Mouse (Mus musculus) myocyte (in vitro differentiated cells): ENCODE results near the gene Foxr1. TPM values are rescaled to one million over a fixed set of nuclear protein-coding genes. Genes with fewer than 3 reads are reported as not detected.

ENCODE experiments used
- H3K27me3 ChIP-seq: one replicate; pipeline ENCODE4 v1.6.1; 2011; ENCODE audit not compliant: control insufficient read depth, insufficient read depth, insufficient read length
- H3K36me3 ChIP-seq: one replicate; pipeline ENCODE4 v1.6.1; 2011; ENCODE audit not compliant: control insufficient read depth, insufficient read depth
- H3K4me2 ChIP-seq: one replicate; pipeline ENCODE4 v1.6.1; 2011; ENCODE audit warnings: low read depth, control low read depth
- H3K4me3 ChIP-seq: one replicate; pipeline ENCODE4 v1.5.1; 2011; ENCODE audit warnings: mild to moderate bottlenecking, control low read depth, moderate library complexity
- H3K79me2 ChIP-seq: one replicate; pipeline ENCODE4 v1.6.1; 2011; ENCODE audit not compliant: control insufficient read depth, insufficient read depth
- H3ac ChIP-seq: one replicate; pipeline ENCODE4 v1.6.1; 2011; ENCODE audit not compliant: control insufficient read depth, insufficient read length
- CEBPB ChIP-seq: IDR thresholded peaks from 2 replicates; pipeline ENCODE4 v1.6.1; 2011; ENCODE audit warnings: mild to moderate bottlenecking, moderate library complexity; ENCODE audit not compliant: poor library complexity, insufficient read depth, severe bottlenecking
- E2F4 ChIP-seq: IDR thresholded peaks from one replicate; pipeline ENCODE4 v1.6.1; 2011; ENCODE audit warnings: mild to moderate bottlenecking, control low read depth, moderate library complexity; ENCODE audit not compliant: insufficient read depth
- MAX ChIP-seq: IDR thresholded peaks from one replicate; pipeline ENCODE4 v1.6.1; 2011; ENCODE audit warnings: low read depth, mild to moderate bottlenecking, control low read depth
- MYOD1 ChIP-seq, 3 experiments: IDR thresholded peaks; one replicate each; pipeline ENCODE4 v1.6.1; 2011; ENCODE audit warnings: control low read depth in 2 of 3, low read depth in 2 of 3, mild to moderate bottlenecking in 2 of 3, moderate library complexity in 1 of 3; ENCODE audit not compliant: insufficient read length in 2 of 3, control insufficient read depth in 1 of 3
- MYOG ChIP-seq, 3 experiments: IDR thresholded peaks; one replicate each; pipeline ENCODE4 v1.6.1; 2011; ENCODE audit warnings: control low read depth in 2 of 3, low read depth in 2 of 3, mild to moderate bottlenecking in 2 of 3; ENCODE audit not compliant: insufficient read length in 2 of 3, control insufficient read depth in 1 of 3, insufficient read depth in 1 of 3
- POLR2A ChIP-seq: IDR thresholded peaks from one replicate; pipeline ENCODE4 v1.6.1; 2011; ENCODE audit warnings: low read depth, mild to moderate bottlenecking, control low read depth, moderate library complexity; ENCODE audit not compliant: insufficient read length
- POLR2AphosphoS2 ChIP-seq: IDR thresholded peaks from one replicate; pipeline ENCODE4 v1.6.1; 2011; ENCODE audit warnings: low read depth, control low read depth; ENCODE audit not compliant: insufficient read length
- REST ChIP-seq: IDR thresholded peaks from one replicate; pipeline ENCODE4 v1.6.1; 2011; ENCODE audit warnings: mild to moderate bottlenecking, control low read depth, moderate library complexity; ENCODE audit not compliant: insufficient read depth, insufficient read length
- SRF ChIP-seq: IDR thresholded peaks from one replicate; pipeline ENCODE4 v1.6.1; 2011; ENCODE audit warnings: low read depth; ENCODE audit not compliant: control insufficient read depth, insufficient read length
- TCF12 ChIP-seq: IDR thresholded peaks from one replicate; pipeline ENCODE4 v1.6.1; 2011; ENCODE audit warnings: mild to moderate bottlenecking, control low read depth; ENCODE audit not compliant: poor library complexity, insufficient read depth, severe bottlenecking
- TCF3 ChIP-seq: IDR thresholded peaks from one replicate; pipeline ENCODE4 v1.6.1; 2011; ENCODE audit warnings: low read depth, control low read depth; ENCODE audit not compliant: insufficient read length
- USF1 ChIP-seq: IDR thresholded peaks from one replicate; pipeline ENCODE4 v1.6.1; 2011; ENCODE audit warnings: low read depth, mild to moderate bottlenecking, control low read depth, moderate library complexity
- polyA plus RNA-seq: library from polyadenylated mRNA; unstranded; fragments of >200 nt; fragmentation: generic; extraction: Trizol; gene quantifications from one replicate; pipeline ENCODE4 v1.2.1, GENCODE M21; 2012; ENCODE audit warnings: missing spikeins

The Foxr1 gene
- polyA plus RNA-seq, 1 experiment, result not detected

DNA sequence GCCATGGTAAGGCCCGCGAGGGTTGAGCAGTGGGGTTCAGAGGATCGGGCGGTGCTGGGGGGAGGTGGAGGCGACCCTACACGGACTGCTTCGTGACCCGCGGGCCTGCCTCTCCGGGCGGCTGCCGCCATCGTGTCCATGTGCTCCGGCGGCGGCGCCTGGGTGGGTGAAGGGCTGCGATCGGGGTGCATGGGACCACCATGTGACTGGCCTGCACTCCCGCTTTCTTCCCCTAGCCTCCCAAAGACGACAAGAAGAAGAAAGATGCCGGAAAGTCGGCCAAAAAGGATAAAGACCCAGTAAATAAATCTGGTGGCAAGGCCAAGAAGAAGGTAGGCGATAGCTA, 33.2 kb downstream of the Foxr1 start:
- Histone ChIP-seq H3K36me3 (peaks cover 50% of the 10 kb centered on the region), H3K27me3 (no peaks in the 10 kb centered on the region), H3K4me3 (peak overlapping the region; percentile 97), H3ac (peak overlapping the region; percentile 54), H3K4me2 (peak overlapping the region; percentile 93), H3K79me2 (peaks cover 48% of the 10 kb centered on the region)
- TF ChIP-seq SRF (no peak), CEBPB (no peak), MYOG (IDR thresholded peaks at IDR 0.05; ENCODE audit: control insufficient read depth in 1 of 3, insufficient read depth in 1 of 3, insufficient read length in 2 of 3, low read depth in 2 of 3) (no peak), POLR2A (peak; percentile 54), USF1 (no peak), MAX (no peak), MYOD1 (IDR thresholded peaks at IDR 0.05; ENCODE audit: control insufficient read depth in 1 of 3, insufficient read length in 2 of 3, low read depth in 2 of 3) (no peak), E2F4 (no peak), POLR2AphosphoS2 (peak; percentile 52), REST (no peak), TCF3 (no peak)

DNA sequence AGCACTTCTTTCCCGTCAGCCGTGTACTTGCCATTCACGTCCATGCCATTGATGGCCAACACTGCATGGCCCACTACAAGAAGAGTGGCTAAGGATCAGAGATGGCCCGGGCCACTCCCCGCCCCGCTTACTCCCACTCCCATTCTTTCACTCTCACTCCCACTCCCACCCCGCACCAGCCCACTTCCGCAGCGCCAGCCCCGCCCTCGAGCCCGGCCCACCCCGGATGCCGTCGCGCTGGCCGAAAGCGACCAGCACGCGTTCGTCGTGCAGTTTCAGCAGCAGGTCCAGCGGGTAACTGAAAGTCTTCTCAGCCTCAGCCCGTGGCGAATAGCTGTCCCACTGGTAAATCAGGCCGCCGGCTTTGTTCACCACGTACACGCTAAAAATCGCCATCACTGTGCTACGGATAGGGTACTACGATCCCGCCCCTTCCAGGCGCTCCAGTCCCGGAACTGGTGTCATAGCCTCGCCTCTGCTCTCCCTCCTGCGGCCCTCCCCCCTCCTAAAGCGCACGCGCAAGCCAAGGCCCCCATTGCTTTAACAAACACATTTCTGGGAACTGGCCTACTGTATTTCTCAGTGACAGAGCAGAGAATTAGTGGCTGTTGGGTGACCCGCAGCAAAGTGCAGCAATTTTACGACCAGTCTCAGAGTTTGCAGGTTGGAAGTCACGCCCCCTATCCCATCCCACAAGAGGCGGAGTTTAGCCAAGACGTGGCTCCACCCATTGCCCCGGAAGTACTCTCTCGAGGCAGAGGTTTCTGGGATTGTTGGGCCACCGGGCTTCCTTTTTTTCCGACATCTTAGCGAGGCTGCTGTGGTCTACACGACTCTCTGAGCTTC, 33.8 kb downstream of the Foxr1 start, which contains the start of the genes Rps25 and Trappc4:
Rps25 (plus strand) TSS at position 234 of the 846 bp plus-strand sequence.
Trappc4 (minus strand) TSS at position 695 of the 846 bp plus-strand sequence.
- peaks cover 48% of the 10 kb centered on the region for H3K79me2 ChIP-seq
- H3K4me3 ChIP-seq, result peak within 1 kb of the TSS; percentile 97
- TF ChIP-seq USF1, result no peak
- TF ChIP-seq MAX, result no peak
- TF ChIP-seq MYOD1 (IDR thresholded peaks at IDR 0.05; ENCODE audit: control insufficient read depth in 1 of 3, insufficient read length in 2 of 3, low read depth in 2 of 3), result no peak
- no peak for TF ChIP-seq TCF3
- TF ChIP-seq POLR2A, result peak; percentile 71
- TF ChIP-seq MYOG (IDR thresholded peaks at IDR 0.05; ENCODE audit: control insufficient read depth in 1 of 3, insufficient read depth in 1 of 3, insufficient read length in 2 of 3, low read depth in 2 of 3), result no peak
- peak; percentile 54 for TF ChIP-seq POLR2AphosphoS2
- TF ChIP-seq REST, result no peak
- no peak for TF ChIP-seq TCF12
- no peak for TF ChIP-seq CEBPB
- TF ChIP-seq E2F4, result no peak
- peak; percentile 11 for TF ChIP-seq SRF
- H3K27me3 ChIP-seq, result no peaks in the 10 kb centered on the region
- H3K36me3 ChIP-seq, result peaks cover 47% of the 10 kb centered on the region
- H3K4me2 ChIP-seq, result peak within 1 kb of the TSS; percentile 93
- peak within 1 kb of the TSS; percentile 54 for H3ac ChIP-seq

DNA sequence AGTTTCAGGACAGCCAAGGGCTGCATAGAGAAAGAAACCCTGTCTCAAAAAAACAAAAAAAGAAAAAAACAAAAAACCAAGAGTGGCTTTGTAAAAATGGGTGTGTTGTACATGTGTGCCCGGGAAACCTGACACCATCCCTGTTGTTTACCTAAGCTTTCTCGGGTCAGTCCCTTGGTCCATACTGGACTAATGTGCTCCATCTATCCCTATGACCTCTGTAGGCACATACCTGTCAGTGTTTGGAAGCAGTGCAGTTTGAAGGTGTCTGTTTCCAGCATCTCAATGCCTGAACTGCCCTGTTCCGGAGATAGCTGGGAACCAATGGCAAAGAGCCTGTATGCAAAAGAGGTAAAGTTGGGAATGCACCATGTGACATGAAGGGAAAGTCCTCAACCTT, 35.9 kb downstream of the Foxr1 start:
- peaks cover 36% of the 10 kb centered on the region for H3K36me3 ChIP-seq
- no peak overlapping the region for H3ac ChIP-seq
- no peaks in the 10 kb centered on the region for H3K27me3 ChIP-seq
- TF ChIP-seq USF1 (no peak), E2F4 (no peak), MYOG (IDR thresholded peaks at IDR 0.05; ENCODE audit: control insufficient read depth in 1 of 3, insufficient read depth in 1 of 3, insufficient read length in 2 of 3, low read depth in 2 of 3) (no peak), CEBPB (no peak), POLR2A (no peak), TCF12 (no peak), MYOD1 (IDR thresholded peaks at IDR 0.05; ENCODE audit: control insufficient read depth in 1 of 3, insufficient read length in 2 of 3, low read depth in 2 of 3) (no peak), TCF3 (no peak), MAX (no peak), REST (no peak)
- H3K4me3 ChIP-seq, result no peak overlapping the region
- H3K79me2 ChIP-seq, result peaks cover 46% of the 10 kb centered on the region
- H3K4me2 ChIP-seq, result no peak overlapping the region

DNA sequence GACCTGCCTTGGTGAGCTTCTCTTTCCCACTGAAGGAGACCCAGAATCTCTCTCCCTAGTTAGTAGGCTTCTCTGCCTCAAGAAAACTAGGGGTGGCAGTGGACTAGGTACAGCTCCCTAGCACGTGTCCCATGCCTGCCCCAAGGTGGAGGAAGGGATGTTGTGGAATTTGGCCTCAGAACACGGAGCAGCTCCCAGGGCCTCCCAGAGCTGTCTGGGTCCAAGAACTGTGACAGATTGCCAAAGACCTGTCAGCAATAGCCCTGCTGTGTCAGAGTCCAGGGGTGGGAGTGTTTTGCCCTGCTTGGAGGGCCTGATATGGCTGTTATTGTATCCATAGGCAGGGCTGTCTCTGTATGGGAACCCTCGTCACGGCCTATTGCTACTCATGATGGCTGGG, 39.9 kb downstream of the Foxr1 start:
- H3K4me3 ChIP-seq, result no peak overlapping the region
- no peak overlapping the region for H3K4me2 ChIP-seq
- no peaks in the 10 kb centered on the region for H3K27me3 ChIP-seq
- H3ac ChIP-seq, result no peak overlapping the region
- H3K79me2 ChIP-seq, result peaks cover 13% of the 10 kb centered on the region
- peaks cover 24% of the 10 kb centered on the region for H3K36me3 ChIP-seq
- TF ChIP-seq USF1, result no peak
- TF ChIP-seq CEBPB, result no peak
- no peak for TF ChIP-seq POLR2AphosphoS2
- no peak for TF ChIP-seq TCF12
- no peak for TF ChIP-seq TCF3
- TF ChIP-seq MYOD1 (IDR thresholded peaks at IDR 0.05; ENCODE audit: control insufficient read depth in 1 of 3, insufficient read length in 2 of 3, low read depth in 2 of 3), result no peak
- no peak for TF ChIP-seq E2F4
- TF ChIP-seq MYOG (IDR thresholded peaks at IDR 0.05; ENCODE audit: control insufficient read depth in 1 of 3, insufficient read depth in 1 of 3, insufficient read length in 2 of 3, low read depth in 2 of 3), result no peak

DNA sequence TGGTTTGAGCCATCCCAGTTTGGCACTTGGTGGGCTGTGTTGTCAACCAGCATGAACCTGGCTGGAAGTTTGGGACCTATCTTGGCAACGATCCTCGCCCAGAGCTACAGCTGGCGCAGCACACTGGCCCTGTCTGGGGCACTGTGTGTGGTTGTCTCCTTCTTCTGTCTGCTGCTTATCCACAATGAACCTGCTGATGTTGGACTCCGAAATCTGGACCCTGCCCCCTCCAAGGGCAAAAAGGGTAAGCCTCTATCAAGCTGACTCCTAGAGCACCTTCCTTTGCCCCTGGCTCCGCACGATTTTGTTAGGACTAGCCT, 41.2 kb downstream of the Foxr1 start:
- no peak overlapping the region for H3K4me2 ChIP-seq
- no peak overlapping the region for H3ac ChIP-seq
- no peaks in the 10 kb centered on the region for H3K27me3 ChIP-seq
- no peak overlapping the region for H3K4me3 ChIP-seq
- H3K36me3 ChIP-seq, result peaks cover 24% of the 10 kb centered on the region
- TF ChIP-seq REST (no peak), TCF3 (no peak), TCF12 (no peak), MAX (no peak), POLR2AphosphoS2 (no peak), E2F4 (no peak), MYOG (IDR thresholded peaks at IDR 0.05; ENCODE audit: control insufficient read depth in 1 of 3, insufficient read depth in 1 of 3, insufficient read length in 2 of 3, low read depth in 2 of 3) (no peak), CEBPB (no peak), POLR2A (no peak), MYOD1 (IDR thresholded peaks at IDR 0.05; ENCODE audit: control insufficient read depth in 1 of 3, insufficient read length in 2 of 3, low read depth in 2 of 3) (no peak), SRF (no peak), USF1 (no peak)
- H3K79me2 ChIP-seq, result no peaks in the 10 kb centered on the region
